Mouse (Mus musculus): ENCODE data around the gene Ak8.

Gene Ak8

GRCm38 (mm10) chr2:28699361-28700335 lies at the start of gene Ak8, which contains the start of gene Spaca9:
Gene Ak8 (plus strand): TSS chr2:28700164.
Gene Spaca9 (minus strand): TSS chr2:28699727.
- peak; percentile 52 to 60 for DNase-seq

GRCm38 (mm10) chr2:28650526-28650925 lies 49.4 kb upstream of the Ak8 start:
- DNase-seq = no peak

- DNase-seq = no peak
These were observed 46.6 kb upstream of the Ak8 start for GRCm38 (mm10) chr2:28653351-28653750.

- DNase-seq = peak; percentile 59
These were observed 45.7 kb upstream of the Ak8 start for GRCm38 (mm10) chr2:28654295-28654694.

GRCm38 (mm10) chr2:28656216-28656615 lies 43.7 kb upstream of the Ak8 start:
- no peak for DNase-seq

GRCm38 (mm10) chr2:28662891-28663290 lies 37.1 kb upstream of the Ak8 start:
- no peak for DNase-seq

GRCm38 (mm10) chr2:28665818-28666217 lies 34.1 kb upstream of the Ak8 start:
- DNase-seq = no peak

- DNase-seq = no peak
These were observed 28.5 kb upstream of the Ak8 start for GRCm38 (mm10) chr2:28671438-28671837.

GRCm38 (mm10) chr2:28676005-28676404 lies 24.0 kb upstream of the Ak8 start:
- DNase-seq = no peak

- peak; percentile 48 to 55 for DNase-seq
These were observed 19.3 kb upstream of the Ak8 start for GRCm38 (mm10) chr2:28680710-28681109.

- DNase-seq = no peak
These were observed 18.2 kb upstream of the Ak8 start for GRCm38 (mm10) chr2:28681718-28682117.

GRCm38 (mm10) chr2:28685895-28686294 lies 14.1 kb upstream of the Ak8 start:
- DNase-seq = no peak

- DNase-seq = peak; percentile 51 to 55
These were observed 11.5 kb upstream of the Ak8 start for GRCm38 (mm10) chr2:28688431-28688830.

- no peak for DNase-seq
These were observed 7.3 kb upstream of the Ak8 start for GRCm38 (mm10) chr2:28692692-28693091.

GRCm38 (mm10) chr2:28698566-28698965 lies 1.4 kb upstream of the Ak8 start:
- DNase-seq = peak; percentile 42 to 45

GRCm38 (mm10) chr2:28701646-28702262 lies 1.8 kb downstream of the Ak8 start:
- DNase-seq = no peak

GRCm38 (mm10) chr2:28706106-28706636 lies 6.2 kb downstream of the Ak8 start:
- no peak for DNase-seq

- no peak for DNase-seq
These were observed 6.8 kb downstream of the Ak8 start for GRCm38 (mm10) chr2:28706787-28707186.

GRCm38 (mm10) chr2:28713036-28713435 lies 13.1 kb downstream of the Ak8 start:
- no peak for DNase-seq

GRCm38 (mm10) chr2:28722419-28722818 lies 22.5 kb downstream of the Ak8 start:
- DNase-seq = no peak

GRCm38 (mm10) chr2:28723912-28724311 lies 23.9 kb downstream of the Ak8 start:
- no peak for DNase-seq

GRCm38 (mm10) chr2:28727786-28728404 lies 27.9 kb downstream of the Ak8 start:
- DNase-seq = no peak

GRCm38 (mm10) chr2:28730676-28731075 lies 30.7 kb downstream of the Ak8 start:
- no peak for DNase-seq
